Mouse (Mus musculus) retina, postnatal 7 days (tissue): ENCODE measurements at regions not wholly inside any gene's neighbourhood (a gene's known extent, or its start where the extent isn't known, plus 50 kb on each side); places are given as distances from the start of the nearest gene placed in this dataset.
A peak's percentile ranks its signal among the peaks of the same experiment; 100 is the strongest.

ENCODE experiments used
- DNase-seq: peaks from one replicate; pipeline ENCODE4 v3.0.0-alpha.2; 2012; ENCODE audit warnings: low read depth, low spot score

DNA sequence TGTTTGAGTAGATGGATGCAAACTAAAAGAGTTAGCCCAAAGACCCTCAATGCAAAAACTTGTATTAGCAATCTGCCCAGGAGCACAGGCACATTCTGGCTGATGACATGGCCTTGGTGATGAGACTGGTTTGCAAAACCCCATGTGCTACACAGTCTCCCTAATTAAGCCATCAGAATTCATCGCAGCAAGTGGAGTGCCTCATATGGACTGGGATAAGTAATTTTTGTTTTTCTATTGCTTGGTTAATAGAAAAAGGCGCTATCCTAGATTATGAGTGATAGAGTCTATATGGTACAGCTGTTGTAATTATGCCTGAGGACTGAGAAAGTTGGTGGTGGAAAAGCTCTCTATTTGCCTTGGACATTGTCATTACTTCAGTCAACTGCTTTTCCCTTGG is 155.2 kb upstream of the Robo1 start:
- DNase-seq = no peak

GRCm38 (mm10) chr16:72157913-72158312 is 150.2 kb upstream of the Robo1 start:
- no peak for DNase-seq

DNA sequence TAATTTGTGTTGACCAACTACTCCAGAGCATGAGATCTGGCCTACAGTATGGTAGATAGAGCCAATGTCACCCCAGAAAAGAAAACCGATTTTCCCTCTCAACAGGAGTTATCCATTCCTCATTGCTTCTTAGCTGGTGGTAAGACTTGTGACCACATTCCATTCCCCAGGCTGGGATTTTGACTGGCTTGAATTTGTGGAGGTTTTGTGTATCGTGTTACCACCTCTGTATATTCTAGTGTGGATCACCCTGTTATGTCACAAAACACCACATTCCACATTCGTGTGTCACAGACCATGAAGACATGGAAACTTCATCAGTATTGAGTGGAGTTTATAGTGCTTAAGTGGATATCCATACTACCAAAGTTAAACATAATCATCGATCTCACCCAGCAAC is 148.7 kb upstream of the Robo1 start:
- DNase-seq = no peak

DNA sequence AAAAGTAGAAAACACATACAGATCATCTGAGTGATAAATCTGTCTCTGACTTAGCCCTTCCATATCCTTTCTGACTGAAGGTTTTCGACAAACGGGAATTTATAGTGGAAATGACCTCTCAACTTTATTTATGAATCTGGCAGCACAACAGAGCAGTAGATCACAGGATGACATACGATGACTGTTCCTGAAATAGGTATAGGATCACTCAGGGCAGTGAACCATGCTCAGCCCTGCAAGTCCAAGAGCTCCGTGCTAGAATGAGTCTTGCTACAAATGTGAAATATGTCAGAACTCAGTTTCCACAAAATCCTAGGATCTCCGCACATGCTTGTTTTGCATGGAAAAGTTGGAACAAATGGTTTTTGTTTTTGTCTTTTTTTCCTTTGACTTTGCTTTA is 132.4 kb upstream of the Robo1 start:
- DNase-seq = no peak

DNA sequence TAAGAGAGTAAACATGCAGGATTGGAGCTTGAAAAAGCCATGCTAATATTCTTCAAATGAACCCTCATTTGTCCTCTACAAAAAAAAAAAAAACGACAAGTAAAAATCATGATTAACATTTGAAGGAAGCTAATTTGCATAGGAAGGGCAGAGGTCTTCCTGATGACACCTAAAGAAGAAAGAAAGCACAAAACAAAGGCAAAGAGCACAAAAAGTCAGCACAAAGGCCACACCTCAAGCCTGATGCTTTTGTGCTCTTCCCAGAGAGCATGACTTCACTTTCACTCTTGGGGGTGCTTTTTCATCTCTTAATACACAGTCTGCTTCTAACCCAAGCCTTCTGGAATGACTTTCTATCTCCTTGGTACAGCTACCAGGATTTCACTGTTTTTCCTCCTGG is 113.8 kb upstream of the Robo1 start:
- no peak for DNase-seq

GRCm38 (mm10) chr16:72215360-72216013 is 92.6 kb upstream of the Robo1 start:
- peak; percentile 36 for DNase-seq

DNA sequence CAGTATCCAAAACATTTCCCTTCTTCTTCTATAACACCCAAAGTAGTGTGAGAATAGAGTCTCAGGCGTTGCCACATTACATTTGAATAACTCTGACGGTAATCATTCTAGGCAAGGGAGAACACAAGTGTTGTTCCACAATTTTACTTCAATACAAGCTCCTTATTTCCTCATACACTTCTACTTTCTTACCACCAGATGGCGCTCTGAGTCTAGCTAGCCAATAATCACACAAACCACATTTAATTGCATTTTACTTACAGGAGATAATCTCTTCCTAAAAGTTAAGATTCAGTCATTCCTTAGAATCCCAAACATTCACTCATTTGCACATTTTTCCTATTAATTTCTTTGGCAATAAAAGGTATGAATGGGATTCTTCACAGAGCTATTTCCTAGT is 90.1 kb upstream of the Robo1 start:
- peak; percentile 35 for DNase-seq

DNA sequence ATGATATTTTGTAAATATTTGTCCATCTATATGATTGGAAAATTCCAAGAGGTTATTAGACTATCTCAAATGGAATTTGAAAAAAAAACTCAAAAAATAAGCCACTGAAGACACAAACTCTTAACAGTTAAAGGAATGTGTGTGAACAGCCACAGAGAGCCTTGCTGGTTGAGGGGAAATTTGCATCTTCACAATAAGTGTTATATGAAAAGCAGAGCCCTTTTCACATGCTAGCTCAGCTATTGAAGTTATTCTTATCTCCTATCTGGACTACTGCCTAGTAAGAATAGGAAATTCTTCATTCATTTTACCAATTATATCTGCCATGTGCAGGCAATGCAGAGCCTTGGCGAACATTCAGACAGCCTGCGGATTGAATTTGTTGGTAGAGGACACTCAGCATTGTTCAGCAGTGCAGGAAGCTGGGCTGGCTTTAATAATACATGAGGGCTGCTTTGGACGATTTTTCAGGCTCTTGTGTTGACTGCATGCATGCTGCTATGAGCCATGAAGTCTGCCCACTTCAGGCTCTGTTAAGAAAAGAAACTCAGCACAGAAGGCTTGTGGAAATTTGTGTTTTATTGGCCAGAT is 86.1 kb upstream of the Robo1 start:
- no peak for DNase-seq

GRCm38 (mm10) chr16:72223860-72224259 is 84.2 kb upstream of the Robo1 start:
- no peak for DNase-seq

DNA sequence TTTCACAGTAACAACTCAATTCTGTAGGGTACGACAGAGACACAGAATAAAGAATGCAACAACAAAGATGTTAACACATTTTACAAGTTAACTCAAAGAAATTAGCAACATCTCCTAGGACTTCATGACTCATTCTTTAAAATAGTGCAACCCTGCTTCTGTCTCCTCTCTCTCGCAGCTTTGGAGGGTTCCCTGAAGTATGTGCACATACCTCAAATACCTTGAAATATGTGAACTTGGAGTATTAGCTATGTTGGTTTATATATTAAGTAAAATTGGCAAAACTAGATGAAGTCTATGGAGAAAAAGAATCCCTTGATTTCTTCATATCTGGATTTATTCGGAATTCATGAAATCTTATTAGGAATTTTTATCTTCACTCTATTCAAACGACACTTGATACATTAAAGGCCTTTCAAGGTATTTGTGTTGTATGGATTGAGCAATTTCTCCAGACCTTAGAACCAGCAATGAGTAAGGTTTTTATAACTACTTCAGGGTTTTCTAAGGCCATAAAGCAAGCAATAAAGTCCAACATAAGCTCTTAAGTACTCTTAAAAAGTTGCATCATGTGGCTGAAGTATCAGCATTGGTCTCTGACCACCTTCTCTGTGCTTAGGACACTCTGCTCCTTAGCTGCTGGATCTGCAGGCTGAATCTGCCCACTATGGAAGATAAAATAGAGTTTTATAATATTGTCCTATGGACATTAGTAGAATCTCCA is 82.8 kb upstream of the Robo1 start:
- DNase-seq = no peak

- no peak for DNase-seq
Observed at GRCm38 (mm10) chr16:72234366-72234765, 73.7 kb upstream of the Robo1 start.

DNA sequence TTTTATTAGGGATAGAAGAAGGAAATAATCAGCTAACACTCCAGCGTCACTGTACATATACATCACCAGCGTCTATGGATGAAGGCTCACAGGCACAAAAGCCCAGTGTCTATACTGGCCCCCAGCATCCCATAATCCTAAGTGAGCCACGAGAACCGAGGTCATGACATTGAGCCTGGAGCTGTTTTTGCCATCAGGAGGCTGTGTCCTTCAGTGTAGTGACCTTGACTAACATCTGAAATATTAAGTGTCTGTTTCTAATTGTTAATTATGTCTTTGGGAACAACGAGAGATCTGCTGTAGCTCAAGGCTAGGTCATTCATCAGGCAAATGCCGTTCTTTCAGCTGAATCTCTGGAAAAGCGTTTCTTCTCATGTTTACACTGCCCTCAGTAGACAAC is 68.5 kb upstream of the Robo1 start:
- DNase-seq = no peak

DNA sequence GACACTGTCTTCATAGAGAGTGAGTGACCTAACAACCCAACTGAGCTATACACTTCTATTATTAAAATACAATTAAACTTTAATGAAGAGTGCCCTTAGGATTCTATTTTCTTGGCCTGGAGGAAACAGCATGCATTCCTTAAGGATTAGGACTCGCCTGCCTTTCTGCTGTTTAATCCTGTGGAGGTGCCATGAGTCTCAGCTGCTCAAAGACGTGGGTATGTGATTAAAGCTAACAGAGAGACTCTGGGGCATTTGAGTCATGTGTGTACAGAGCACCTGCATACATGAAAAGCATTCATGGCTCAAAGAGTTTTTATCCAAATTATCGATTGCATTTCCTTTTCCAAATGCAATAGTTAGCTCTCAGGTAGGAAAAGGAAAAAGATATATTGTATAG is 51.7 kb upstream of the Robo1 start:
- DNase-seq = no peak
